Mouse (Mus musculus): ENCODE measurements around the gene Itpk1.

Itpk1 gene

DNA sequence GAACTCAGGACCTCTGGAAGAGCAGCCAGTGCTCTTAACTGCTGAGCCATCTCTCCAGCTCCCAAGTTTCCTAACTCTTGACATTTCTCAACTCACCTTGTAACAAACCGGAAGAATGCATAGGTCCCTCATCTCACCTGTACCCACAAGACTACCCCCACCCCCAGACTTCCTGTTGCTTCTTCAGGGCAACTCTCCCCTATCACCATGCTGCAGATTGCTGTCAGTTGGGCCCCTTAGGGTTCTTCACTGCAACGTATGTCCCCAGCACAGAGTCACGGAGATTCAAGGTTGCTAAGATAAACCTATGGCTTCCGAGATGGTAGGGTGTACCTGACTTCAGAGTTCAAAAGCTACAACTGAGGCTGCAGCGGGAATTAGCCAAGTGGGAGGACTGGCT lies 77.2 kb downstream of the Itpk1 start:
- in situ Hi-C loops (cut with MboI): no loop called here

DNA sequence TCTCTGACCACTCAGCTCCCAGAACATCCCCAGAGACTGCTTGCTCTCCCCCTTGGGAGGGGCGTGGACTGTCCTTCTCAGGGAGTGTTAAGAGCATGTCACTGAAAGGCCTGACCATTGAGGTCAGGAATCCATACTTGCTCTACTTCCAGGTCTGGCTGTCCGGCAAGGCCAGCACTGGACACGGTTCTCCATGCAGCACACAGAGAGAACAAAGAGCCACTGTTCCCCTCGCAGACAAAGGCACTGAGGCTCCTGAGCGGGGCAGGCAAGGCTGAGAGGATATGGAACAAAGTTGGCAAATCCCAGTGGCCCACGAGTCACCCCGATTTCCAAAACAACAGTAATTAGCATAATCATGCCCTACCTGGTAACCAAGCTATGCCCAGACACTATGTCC lies 77.9 kb downstream of the Itpk1 start:
- in situ Hi-C loops (cut with MboI): no loop called here

DNA sequence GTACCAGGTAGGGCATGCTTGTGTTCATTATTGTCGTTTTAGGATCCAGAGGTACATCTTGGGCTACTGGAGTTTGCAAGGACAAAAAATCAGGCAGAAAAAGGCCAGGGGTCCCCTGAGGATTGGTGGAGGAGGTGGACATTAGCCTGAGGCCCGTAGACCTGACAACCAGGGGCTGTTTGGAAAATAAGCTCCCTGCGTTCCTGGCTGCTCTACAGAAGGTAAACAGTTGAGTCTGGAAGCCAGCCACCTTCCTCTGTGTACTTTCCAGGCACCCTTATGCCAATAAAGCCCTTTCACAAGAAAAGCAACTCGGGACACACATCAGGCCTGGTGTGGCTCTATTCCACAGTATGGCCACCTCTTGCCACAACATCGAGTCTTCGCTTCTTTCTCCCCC lies 79.0 kb downstream of the Itpk1 start:
- in situ Hi-C loops (cut with MboI): no loop called here

DNA sequence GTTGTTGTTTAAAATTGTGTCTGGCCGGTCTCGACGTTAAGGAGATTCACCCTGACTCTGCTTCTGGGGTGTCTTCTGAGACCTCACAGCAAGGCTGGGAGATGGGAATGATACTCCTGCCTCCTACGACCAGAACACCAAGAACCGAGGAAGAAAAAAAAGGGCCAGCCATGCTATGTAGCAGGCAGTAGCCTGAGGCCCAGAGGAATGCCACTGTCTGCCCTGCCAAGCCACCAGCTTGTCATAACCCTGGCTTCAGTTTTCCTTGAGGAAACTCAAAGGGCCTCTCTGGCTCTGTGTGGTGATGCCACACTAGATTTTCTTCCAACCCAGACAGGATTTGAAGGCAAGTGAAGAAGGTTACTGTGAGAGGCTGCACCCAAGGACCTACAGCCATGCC lies 79.6 kb downstream of the Itpk1 start:
- in situ Hi-C loops (cut with MboI): no loop called here

DNA sequence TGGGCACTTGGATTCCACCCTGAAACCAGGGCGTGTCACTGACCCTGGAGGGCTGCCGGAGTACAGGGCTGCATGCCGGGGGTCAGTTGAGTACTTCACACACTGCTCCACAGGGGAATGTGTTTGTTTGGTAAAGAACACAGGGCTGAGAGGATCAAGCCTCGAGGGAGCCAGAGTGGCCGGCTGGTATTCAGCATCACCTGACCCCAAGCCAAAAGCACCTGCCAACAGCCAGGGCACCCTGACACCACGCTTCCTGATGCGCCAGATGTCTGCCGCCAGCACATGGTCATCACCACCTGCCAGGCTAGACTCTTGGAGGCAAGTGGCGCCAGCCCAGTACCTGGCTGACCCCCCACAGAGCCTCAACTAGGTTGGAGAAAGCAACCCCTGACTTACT lies 80.9 kb downstream of the Itpk1 start:
- in situ Hi-C loops (cut with MboI): no loop called here

GRCm38 (mm10) chr12:102622302-102622842 lies 82.4 kb downstream of the Itpk1 start:
- in situ Hi-C loops (cut with MboI): no loop called here

GRCm38 (mm10) chr12:102621811-102622210 lies 82.9 kb downstream of the Itpk1 start:
- in situ Hi-C loops (cut with MboI): no loop called here

- in situ Hi-C loops (cut with MboI): no loop called here
These were observed 83.5 kb downstream of the Itpk1 start for GRCm38 (mm10) chr12:102621205-102621604.

GRCm38 (mm10) chr12:102619908-102620307 lies 84.8 kb downstream of the Itpk1 start:
- in situ Hi-C loops (cut with MboI): no loop called here

DNA sequence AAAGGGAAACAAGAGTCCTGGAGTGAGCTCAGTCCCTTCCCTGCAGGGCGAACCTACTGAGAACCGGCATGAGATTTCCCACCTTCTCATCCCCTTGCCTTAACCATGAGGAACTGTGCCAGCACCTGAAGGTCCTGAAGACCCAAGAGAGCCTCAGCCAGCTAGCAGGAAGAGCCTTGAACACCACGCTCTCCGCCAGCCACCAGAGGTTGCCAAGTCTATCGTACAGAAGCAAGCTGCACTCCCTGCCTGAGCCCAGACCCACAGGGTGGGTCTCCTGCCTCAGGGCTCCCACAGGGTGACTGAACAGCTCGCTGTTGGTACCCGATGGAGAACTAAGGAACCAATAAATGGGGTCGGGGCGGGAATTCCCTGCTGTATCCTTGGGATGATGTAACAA lies 86.6 kb downstream of the Itpk1 start:
- in situ Hi-C loops (cut with MboI): no loop called here

DNA sequence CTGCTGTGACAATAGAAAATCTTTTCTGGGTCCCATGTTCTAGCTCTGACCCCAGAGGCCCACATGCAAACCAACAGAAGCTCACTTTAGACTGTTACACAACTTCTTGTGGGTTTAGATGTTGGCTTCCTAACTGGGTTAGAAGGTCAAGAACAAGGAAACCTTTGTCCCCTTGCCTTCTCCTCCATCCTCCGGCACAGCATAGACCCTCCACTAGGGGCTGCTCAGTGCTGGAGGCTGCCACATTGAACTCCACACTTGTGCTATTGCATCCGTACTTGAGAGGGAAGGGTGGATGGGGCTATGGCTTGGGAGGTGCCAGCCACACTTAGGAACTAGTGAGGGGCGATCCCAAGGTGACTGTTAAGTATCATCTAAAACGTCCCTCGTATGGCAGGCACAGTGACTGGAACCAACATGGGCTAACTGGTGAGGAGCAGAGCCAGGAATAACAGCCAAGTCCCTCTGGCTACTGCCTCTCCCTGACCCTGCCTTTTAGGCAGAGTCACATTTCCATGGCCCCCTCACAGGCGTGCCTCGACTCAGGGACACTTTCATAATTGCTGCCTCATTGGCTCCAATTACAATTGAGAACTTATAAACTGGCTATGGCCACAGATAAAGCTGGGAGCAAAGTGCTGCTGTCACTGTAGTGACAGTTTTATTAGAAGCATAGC lies 87.7 kb downstream of the Itpk1 start:
- in situ Hi-C loops (cut with MboI): no loop called here

GRCm38 (mm10) chr12:102616201-102616600 lies 88.5 kb downstream of the Itpk1 start:
- in situ Hi-C loops (cut with MboI): no loop called here

GRCm38 (mm10) chr12:102613411-102613810 lies 91.3 kb downstream of the Itpk1 start:
- in situ Hi-C loops (cut with MboI): no loop called here

GRCm38 (mm10) chr12:102612431-102612830 lies 92.3 kb downstream of the Itpk1 start:
- in situ Hi-C loops (cut with MboI): no loop called here

GRCm38 (mm10) chr12:102610927-102611326 lies 93.8 kb downstream of the Itpk1 start:
- in situ Hi-C loops (cut with MboI): no loop called here

DNA sequence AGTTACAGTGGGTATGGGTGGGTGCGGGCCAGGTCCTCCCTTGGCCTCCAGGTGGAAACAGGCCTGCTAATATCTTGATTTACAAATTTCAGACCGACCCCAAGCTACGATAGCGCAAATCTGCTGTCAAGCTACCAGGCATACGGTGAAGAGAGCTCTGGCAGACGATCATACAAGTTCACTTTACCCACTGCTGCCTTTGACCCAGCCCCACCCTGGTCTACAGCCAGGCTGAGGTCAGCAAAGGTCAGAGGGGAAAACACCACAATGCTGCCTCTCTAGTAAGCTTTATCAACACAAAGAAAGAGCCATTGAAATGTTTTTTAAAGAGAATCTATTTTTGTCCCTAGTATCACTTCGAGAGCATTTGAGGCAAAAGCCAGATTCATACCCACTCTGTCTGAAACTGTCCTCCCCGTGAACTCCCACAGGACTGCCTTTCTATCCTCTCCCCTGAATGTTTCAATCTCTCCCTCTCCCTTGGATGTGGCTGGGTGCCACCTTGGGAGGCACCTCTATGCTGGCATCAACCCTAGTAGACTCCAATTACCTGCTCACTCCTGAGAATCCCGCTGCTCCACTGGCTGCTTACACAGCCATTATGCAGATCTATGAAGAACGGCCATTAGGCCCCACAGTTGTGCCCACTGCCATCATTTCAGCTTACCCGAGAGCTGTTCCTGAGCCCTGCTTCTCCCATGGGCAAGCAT lies 96.8 kb downstream of the Itpk1 start:
- in situ Hi-C loops (cut with MboI): no loop called here

GRCm38 (mm10) chr12:102607066-102607465 lies 97.7 kb downstream of the Itpk1 start:
- in situ Hi-C loops (cut with MboI): no loop called here

GRCm38 (mm10) chr12:102605607-102606006 lies 99.1 kb downstream of the Itpk1 start:
- in situ Hi-C loops (cut with MboI): no loop called here

- in situ Hi-C loops (cut with MboI): no loop called here
These were observed 102.3 kb downstream of the Itpk1 start for GRCm38 (mm10) chr12:102602255-102603041.

- in situ Hi-C loops (cut with MboI): no loop called here
These were observed 102.9 kb downstream of the Itpk1 start for GRCm38 (mm10) chr12:102601847-102602246.

GRCm38 (mm10) chr12:102600345-102600744 lies 104.4 kb downstream of the Itpk1 start:
- in situ Hi-C loops (cut with MboI): no loop called here

GRCm38 (mm10) chr12:102599801-102600200 lies 104.9 kb downstream of the Itpk1 start:
- in situ Hi-C loops (cut with MboI): no loop called here

- in situ Hi-C loops (cut with MboI): no loop called here
These were observed 106.2 kb downstream of the Itpk1 start for GRCm38 (mm10) chr12:102598535-102598934.

All from mature B cell (primary cell).